Mouse (Mus musculus) embryonic fibroblast, embryonic 13.5 days (primary cell): ENCODE data around the gene Klf12. TPM values are rescaled to one million over a fixed set of nuclear protein-coding genes. Genes with fewer than 3 reads are reported as not detected.

ENCODE experiments used
- H3K27ac ChIP-seq: 2 replicates; pipeline ENCODE4 v1.5.1; 2012; ENCODE audit warnings: low read length, control low read depth, inconsistent platforms; ENCODE audit not compliant: insufficient read depth
- H3K4me1 ChIP-seq: 2 replicates; pipeline ENCODE4 v1.6.1; 2011; ENCODE audit warnings: low read length; ENCODE audit not compliant: control insufficient read depth, insufficient read depth
- H3K4me3 ChIP-seq: 2 replicates; pipeline ENCODE4 v1.5.1; 2011; ENCODE audit warnings: mild to moderate bottlenecking, control low read depth, low read length; ENCODE audit not compliant: insufficient read depth
- CTCF ChIP-seq: IDR thresholded peaks from 2 replicates; pipeline ENCODE4 v1.5.1; 2011; ENCODE audit warnings: mild to moderate bottlenecking, control low read depth, low read length, moderate library complexity, borderline replicate concordance; ENCODE audit not compliant: insufficient read depth
- POLR2A ChIP-seq: IDR thresholded peaks from 2 replicates; pipeline ENCODE4 v1.6.1; 2011; ENCODE audit warnings: low read depth, mild to moderate bottlenecking, control low read depth, low read length, moderate library complexity
- polyA plus RNA-seq: library from polyadenylated mRNA; stranded (reverse); fragments of >200 nt; gene quantifications from 2 replicates; pipeline ENCODE4 v1.2.4, GENCODE M21; 2011; ENCODE audit warnings: low read depth; ENCODE audit not compliant: missing spikeins, insufficient read length

Gene Klf12
- polyA plus RNA-seq, 1 experiment = 13.0 TPM

- Histone ChIP-seq H3K27ac (no peak overlapping the region), H3K4me3 (no peak overlapping the region), H3K4me1 (no peaks in the 10 kb centered on the region; the same call in 1 of the 2 replicates)
- TF ChIP-seq POLR2A (no peak), CTCF (no peak)
Measured at GRCm38 (mm10) chr14:100235746-100236145, 48.7 kb downstream of the Klf12 start.

GRCm38 (mm10) chr14:100231384-100231783 lies 53.1 kb downstream of the Klf12 start:
- TF ChIP-seq POLR2A = no peak
- no peak for TF ChIP-seq CTCF
- Histone ChIP-seq H3K27ac (no peak overlapping the region), H3K4me3 (no peak overlapping the region), H3K4me1 (no peaks in the 10 kb centered on the region; the same call in 1 of the 2 replicates)

- no peak for TF ChIP-seq POLR2A
- TF ChIP-seq CTCF = no peak
- Histone ChIP-seq H3K4me3 (no peak overlapping the region), H3K27ac (no peak overlapping the region), H3K4me1 (no peaks in the 10 kb centered on the region)
Measured at GRCm38 (mm10) chr14:100228120-100228519, 56.4 kb downstream of the Klf12 start.

- TF ChIP-seq POLR2A = no peak
- no peak for TF ChIP-seq CTCF
- Histone ChIP-seq H3K4me1 (no peaks in the 10 kb centered on the region), H3K4me3 (no peak overlapping the region), H3K27ac (no peak overlapping the region)
Measured at GRCm38 (mm10) chr14:100227717-100228116, 56.8 kb downstream of the Klf12 start.

GRCm38 (mm10) chr14:100224151-100224550 lies 60.3 kb downstream of the Klf12 start:
- Histone ChIP-seq H3K4me1 (no peaks in the 10 kb centered on the region), H3K4me3 (no peak overlapping the region), H3K27ac (no peak overlapping the region)
- TF ChIP-seq CTCF = no peak
- TF ChIP-seq POLR2A = no peak

GRCm38 (mm10) chr14:100222260-100222659 lies 62.2 kb downstream of the Klf12 start:
- TF ChIP-seq CTCF = no peak
- no peak for TF ChIP-seq POLR2A
- H3K4me3 ChIP-seq = no peak overlapping the region
- no peaks in the 10 kb centered on the region for H3K4me1 ChIP-seq
- no peak overlapping the region for H3K27ac ChIP-seq

GRCm38 (mm10) chr14:100215213-100215785 lies 69.2 kb downstream of the Klf12 start:
- H3K4me3 ChIP-seq = no peak overlapping the region

GRCm38 (mm10) chr14:100213066-100213465 lies 71.4 kb downstream of the Klf12 start:
- Histone ChIP-seq H3K4me1 (no peaks in the 10 kb centered on the region; the same call in 1 of the 2 replicates), H3K4me3 (no peak overlapping the region), H3K27ac (no peak overlapping the region)
- TF ChIP-seq CTCF (no peak), POLR2A (no peak)

More at GRCm38 (mm10) chr14:100215213-100215785, 69.2 kb downstream of the Klf12 start:
- no peak for TF ChIP-seq POLR2A
- no peak for TF ChIP-seq CTCF
- no peak overlapping the region for H3K27ac ChIP-seq
- H3K4me1 ChIP-seq = no peaks in the 10 kb centered on the region; the same call in 1 of the 2 replicates

- no peak for TF ChIP-seq CTCF
- no peak for TF ChIP-seq POLR2A
- no peaks in the 10 kb centered on the region; the same call in 1 of the 2 replicates for H3K4me1 ChIP-seq
- H3K27ac ChIP-seq = no peak overlapping the region
- H3K4me3 ChIP-seq = no peak overlapping the region
Measured at GRCm38 (mm10) chr14:100211826-100212117, 72.7 kb downstream of the Klf12 start.

GRCm38 (mm10) chr14:100211036-100211825 lies 73.2 kb downstream of the Klf12 start:
- no peak for TF ChIP-seq CTCF
- TF ChIP-seq POLR2A = no peak
- Histone ChIP-seq H3K4me3 (no peak overlapping the region), H3K27ac (no peak overlapping the region), H3K4me1 (no peaks in the 10 kb centered on the region; the same call in 1 of the 2 replicates)
